Comparison of ENCODE assay signal across 8 mouse cellular contexts in genomic region chr17:47738066-47738878, GRCm38 (mm10). TPM values are rescaled to one million over a fixed set of nuclear protein-coding genes. Genes with fewer than 3 reads are reported as not detected.
DNase-seq lines count a peak whose midpoint lies in the region; ATAC-seq and TF ChIP-seq lines count a peak whose summit lies in the region.

No protein-coding gene starts in this region.

- H3K9ac ChIP-seq in kidney, embryonic 15.5 days: peak overlapping the region; percentile 77

- TF ChIP-seq CTCF in C2C12 (IDR thresholded peaks at IDR 0.05; ENCODE audit: control insufficient read depth, insufficient read depth, insufficient read length): no peak

- H3ac ChIP-seq in C2C12 (ENCODE audit: control insufficient read depth, insufficient read length, low read depth): peak overlapping the region; percentile 67

- H3K27me3 ChIP-seq in C2C12 (ENCODE audit: control insufficient read depth, insufficient read depth, insufficient read length): peaks cover 3% of the 10 kb centered on the region
- H3K27me3 ChIP-seq in embryonic facial prominence, embryonic 10.5 days (replicated peaks; ENCODE audit: low read depth, poor library complexity, severe bottlenecking): peaks cover 53% of the 10 kb centered on the region
- peaks cover 18% of the 10 kb centered on the region for H3K27me3 ChIP-seq in heart, embryonic 10.5 days (ENCODE audit: insufficient read depth, poor library complexity, severe bottlenecking)
- 0 out of 2 replicates have a peak, but pooled peaks cover 8% of the 10 kb centered on the region for H3K27me3 ChIP-seq in kidney, embryonic 15.5 days

- DNase-seq in T-cell, adult 2 months (ENCODE audit: low spot score): peak; percentile 56
- peak; percentile 57 for DNase-seq in embryonic facial prominence, embryonic 10.5 days (ENCODE audit: low spot score)
- DNase-seq in heart, embryonic 10.5 days (ENCODE audit: low spot score): peak; percentile 88
- DNase-seq in lung, postnatal 25 days (ENCODE audit: low spot score): peak; percentile 66
- peak; percentile 39 for DNase-seq in ovary, postnatal 14 days (ENCODE audit: low spot score)
- DNase-seq in adipocyte (ENCODE audit: low spot score): no peak

- H3K4me3 ChIP-seq in C2C12 (ENCODE audit: insufficient read depth, poor library complexity, severe bottlenecking): peak overlapping the region; percentile 46
- peak overlapping the region; percentile 77 for H3K4me3 ChIP-seq in embryonic facial prominence, embryonic 10.5 days
- peak overlapping the region; percentile 92 for H3K4me3 ChIP-seq in heart, embryonic 10.5 days
- H3K4me3 ChIP-seq in kidney, embryonic 15.5 days (replicated peaks): peak overlapping the region; percentile 82

- ATAC-seq in kidney, embryonic 15.5 days (replicated peaks; ENCODE audit: low FRiP score): peak; percentile 80

- no peaks in the 10 kb centered on the region for H3K36me3 ChIP-seq in C2C12 (ENCODE audit: control insufficient read depth, insufficient read depth)
- H3K36me3 ChIP-seq in embryonic facial prominence, embryonic 10.5 days (replicated peaks): no peaks in the 10 kb centered on the region
- no peaks in the 10 kb centered on the region for H3K36me3 ChIP-seq in heart, embryonic 10.5 days
- H3K36me3 ChIP-seq in kidney, embryonic 15.5 days: no peaks in the 10 kb centered on the region

- H3K79me3 ChIP-seq in C2C12 (ENCODE audit: low read depth): no peaks in the 10 kb centered on the region

- peaks cover 39% of the 10 kb centered on the region for H3K4me1 ChIP-seq in embryonic facial prominence, embryonic 10.5 days
- H3K4me1 ChIP-seq in heart, embryonic 10.5 days: peaks cover 51% of the 10 kb centered on the region
- peaks cover 29% of the 10 kb centered on the region for H3K4me1 ChIP-seq in kidney, embryonic 15.5 days

- H3K9me3 ChIP-seq in embryonic facial prominence, embryonic 10.5 days: no peaks in the 10 kb centered on the region
- H3K9me3 ChIP-seq in heart, embryonic 10.5 days: no peaks in the 10 kb centered on the region
- H3K9me3 ChIP-seq in kidney, embryonic 15.5 days (replicated peaks): no peaks in the 10 kb centered on the region

- peak overlapping the region; percentile 76 for H3K27ac ChIP-seq in embryonic facial prominence, embryonic 10.5 days (replicated peaks)
- peak overlapping the region; percentile 94 for H3K27ac ChIP-seq in heart, embryonic 10.5 days
- H3K27ac ChIP-seq in kidney, embryonic 15.5 days: peak overlapping the region; percentile 96

- no peaks in the 10 kb centered on the region for H3K79me2 ChIP-seq in C2C12 (ENCODE audit: control insufficient read depth, insufficient read depth)

- H3K4me2 ChIP-seq in kidney, embryonic 15.5 days: peak overlapping the region; percentile 97

- under 1% methylated on average over 61 of the region's 61 CpGs for WGBS in embryonic facial prominence, embryonic 10.5 days
- WGBS in heart, embryonic 10.5 days: under 1% methylated on average over 59 of the region's 61 CpGs
- WGBS in kidney, embryonic 15.5 days: under 1% methylated on average over 49 of the region's 61 CpGs

TF ChIP-seq in C2C12, 6 proteins besides CTCF, POLR2A, EP300 and RAD21:
- TF ChIP-seq CEBPB (IDR thresholded peaks at IDR 0.05; ENCODE audit: low read depth): no peak

RNA-seq across cellular contexts. Expression of gene Tfeb, which starts 1.4 kb away (rescaled TPM):
- polyA plus RNA-seq in C2C12 (2012; fragmentation: generic; extraction: Trizol): 7.6 TPM
- polyA plus RNA-seq in embryonic facial prominence, embryonic 10.5 days (2016; fragmentation: Nextera tagmentation; extraction: Ambion mirVana): 2.3 and 2.9 TPM in 2 replicates
- polyA plus RNA-seq in heart, embryonic 10.5 days (2016; fragmentation: Nextera tagmentation; extraction: Ambion mirVana): 15.3 and 19.3 TPM in 2 replicates
- polyA plus RNA-seq in kidney, embryonic 15.5 days (2015; fragmentation: Nextera tagmentation; extraction: Ambion mirVana): 13.4 and 15.2 TPM in 2 replicates

RNA-seq across cellular contexts. Expression of gene Pgc, which starts 11.6 kb away (rescaled TPM):
- not detected for polyA plus RNA-seq in C2C12 (2012; fragmentation: generic; extraction: Trizol)
- 0.10 TPM in 1 of 2 replicates, not detected in the other for polyA plus RNA-seq in embryonic facial prominence, embryonic 10.5 days (2016; fragmentation: Nextera tagmentation; extraction: Ambion mirVana)
- polyA plus RNA-seq in heart, embryonic 10.5 days (2016; fragmentation: Nextera tagmentation; extraction: Ambion mirVana): 0.49 and 0.67 TPM in 2 replicates
- 0.14 TPM in 1 of 2 replicates, not detected in the other for polyA plus RNA-seq in kidney, embryonic 15.5 days (2015; fragmentation: Nextera tagmentation; extraction: Ambion mirVana)

RNA-seq across cellular contexts. Expression of gene Prickle4, which starts 43.7 kb away (rescaled TPM):
- polyA plus RNA-seq in C2C12 (2012; fragmentation: generic; extraction: Trizol): 0.12 TPM
- polyA plus RNA-seq in embryonic facial prominence, embryonic 10.5 days (2016; fragmentation: Nextera tagmentation; extraction: Ambion mirVana): 0.35 TPM in 1 of 2 replicates, not detected in the other
- 0.79 TPM in 1 of 2 replicates, not detected in the other for polyA plus RNA-seq in heart, embryonic 10.5 days (2016; fragmentation: Nextera tagmentation; extraction: Ambion mirVana)
- polyA plus RNA-seq in kidney, embryonic 15.5 days (2015; fragmentation: Nextera tagmentation; extraction: Ambion mirVana): 0.51 and 0.99 TPM in 2 replicates

RNA-seq across cellular contexts. Expression of gene Gm21981, which starts 44.0 kb away (rescaled TPM):
- 1.3 TPM for polyA plus RNA-seq in C2C12 (2012; fragmentation: generic; extraction: Trizol)
- 0.21 and 0.24 TPM in 2 replicates for polyA plus RNA-seq in embryonic facial prominence, embryonic 10.5 days (2016; fragmentation: Nextera tagmentation; extraction: Ambion mirVana)
- polyA plus RNA-seq in heart, embryonic 10.5 days (2016; fragmentation: Nextera tagmentation; extraction: Ambion mirVana): 0.14 and 0.16 TPM in 2 replicates
- 0.17 and 0.24 TPM in 2 replicates for polyA plus RNA-seq in kidney, embryonic 15.5 days (2015; fragmentation: Nextera tagmentation; extraction: Ambion mirVana)

RNA-seq across cellular contexts. Expression of gene Frs3, which starts 49.4 kb away (rescaled TPM):
- 2.2 TPM for polyA plus RNA-seq in C2C12 (2012; fragmentation: generic; extraction: Trizol)
- 7.3 and 8.3 TPM in 2 replicates for polyA plus RNA-seq in embryonic facial prominence, embryonic 10.5 days (2016; fragmentation: Nextera tagmentation; extraction: Ambion mirVana)
- 4.6 and 5.2 TPM in 2 replicates for polyA plus RNA-seq in heart, embryonic 10.5 days (2016; fragmentation: Nextera tagmentation; extraction: Ambion mirVana)
- polyA plus RNA-seq in kidney, embryonic 15.5 days (2015; fragmentation: Nextera tagmentation; extraction: Ambion mirVana): 5.5 and 6.7 TPM in 2 replicates
